Mouse (Mus musculus): ENCODE measurements at regions not wholly inside any gene's neighbourhood (a gene's known extent, or its start where the extent isn't known, plus 50 kb on each side); places are given as distances from the start of the nearest gene placed in this dataset.

DNA sequence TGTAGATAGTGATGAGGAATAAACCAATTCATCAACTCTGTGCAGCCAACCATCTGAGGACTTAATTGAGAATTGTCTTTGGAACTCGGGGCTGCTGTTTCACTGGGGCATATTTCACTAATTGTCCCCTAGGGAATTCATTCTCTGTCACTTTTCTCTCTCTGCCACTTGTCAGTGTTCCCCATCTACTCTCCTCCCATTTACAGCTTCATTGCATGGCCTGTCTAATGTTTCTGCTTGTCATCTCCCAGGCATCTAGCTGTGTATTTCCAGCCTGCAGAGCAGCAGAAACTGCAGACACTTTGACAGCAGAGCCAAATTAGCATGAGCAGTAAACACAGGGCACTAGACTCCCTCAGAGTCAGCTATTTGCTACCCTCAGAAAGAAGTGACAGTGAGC is 1105.2 kb downstream of the Ntrk3 start:
- WGBS: 6% methylated on average over 1 of the region's 1 CpGs
- DNase-seq (ENCODE audit: low spot score) (no peak), ATAC-seq (replicated peaks; ENCODE audit: insufficient number of reproducible peaks, low FRiP score, low TSS enrichment, low read depth) (no peak)
- H3K4me2 ChIP-seq (ENCODE audit: low read depth, low read length): no peak overlapping the region
- H3K9ac ChIP-seq (replicated peaks; ENCODE audit: low read length): no peak overlapping the region
- H3K4me3 ChIP-seq (ENCODE audit: low read depth, low read length): no peak overlapping the region
- no peak overlapping the region for H3K27ac ChIP-seq (replicated peaks; ENCODE audit: low read depth, low read length)
- no peaks in the 10 kb centered on the region for H3K4me1 ChIP-seq (ENCODE audit: control insufficient read depth, insufficient read depth, low read length)
- no peaks in the 10 kb centered on the region for H3K36me3 ChIP-seq (replicated peaks; ENCODE audit: control insufficient read depth, insufficient read depth, low read depth, low read length)
- no peaks in the 10 kb centered on the region for H3K9me3 ChIP-seq (replicated peaks; ENCODE audit: control insufficient read depth, low read length)
- H3K27me3 ChIP-seq (ENCODE audit: control insufficient read depth, insufficient read depth, low read length): no peaks in the 10 kb centered on the region

DNA sequence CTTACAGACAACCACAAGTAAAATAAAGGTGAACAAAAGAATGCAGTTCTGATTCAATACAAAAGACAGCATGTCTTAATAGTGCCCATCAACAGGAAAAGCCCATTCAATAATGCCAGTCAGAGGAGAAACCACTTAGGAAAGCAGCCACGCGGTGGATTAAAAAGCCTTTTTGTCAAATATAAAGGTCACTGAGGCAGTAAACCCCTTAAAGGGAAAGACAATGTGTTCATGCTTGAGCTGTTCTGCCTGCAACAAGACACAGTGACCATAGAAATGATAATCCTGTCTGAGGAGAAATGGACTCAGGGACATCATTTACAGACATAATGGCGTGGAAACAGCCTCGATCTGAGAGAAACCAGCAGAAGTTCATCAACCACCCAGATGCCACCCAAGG is 1114.3 kb downstream of the Ntrk3 start:
- H3K4me2 ChIP-seq (ENCODE audit: low read depth, low read length): no peak overlapping the region
- H3K9me3 ChIP-seq (replicated peaks; ENCODE audit: control insufficient read depth, low read length): no peaks in the 10 kb centered on the region
- no peak overlapping the region for H3K9ac ChIP-seq (replicated peaks; ENCODE audit: low read length)
- no peak overlapping the region for H3K4me3 ChIP-seq (ENCODE audit: low read depth, low read length)
- H3K4me1 ChIP-seq (ENCODE audit: control insufficient read depth, insufficient read depth, low read length): no peaks in the 10 kb centered on the region
- WGBS: 68% methylated on average over 4 of the region's 4 CpGs
- H3K27me3 ChIP-seq (ENCODE audit: control insufficient read depth, insufficient read depth, low read length): no peaks in the 10 kb centered on the region
- no peak for ATAC-seq (replicated peaks; ENCODE audit: insufficient number of reproducible peaks, low FRiP score, low TSS enrichment, low read depth)
- no peak for DNase-seq (ENCODE audit: low spot score)
- no peak overlapping the region for H3K27ac ChIP-seq (replicated peaks; ENCODE audit: low read depth, low read length)
- H3K36me3 ChIP-seq (replicated peaks; ENCODE audit: control insufficient read depth, insufficient read depth, low read depth, low read length): no peaks in the 10 kb centered on the region

DNA sequence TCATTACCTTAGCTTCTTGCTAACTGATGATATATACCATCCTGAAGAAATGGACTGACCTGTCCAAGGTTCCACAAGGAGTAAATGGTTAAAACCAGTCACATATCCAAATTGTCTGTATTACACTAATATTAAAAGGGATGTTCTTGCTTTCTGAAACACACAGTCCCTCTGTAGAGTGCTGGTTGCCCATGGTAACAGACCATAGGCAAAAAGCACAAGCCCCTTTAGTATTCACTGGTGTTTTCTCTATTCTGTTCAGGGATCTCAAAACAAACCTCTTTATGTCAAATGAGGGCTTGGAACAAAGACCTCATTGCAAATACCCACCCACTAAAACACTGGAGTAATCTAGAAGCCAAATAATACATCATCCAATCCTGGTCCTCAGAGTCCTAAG is 1114.9 kb downstream of the Ntrk3 start:
- Histone ChIP-seq H3K9me3 (replicated peaks; ENCODE audit: control insufficient read depth, low read length) (no peaks in the 10 kb centered on the region), H3K4me1 (ENCODE audit: control insufficient read depth, insufficient read depth, low read length) (no peaks in the 10 kb centered on the region), H3K27me3 (ENCODE audit: control insufficient read depth, insufficient read depth, low read length) (no peaks in the 10 kb centered on the region), H3K4me2 (ENCODE audit: low read depth, low read length) (no peak overlapping the region), H3K4me3 (ENCODE audit: low read depth, low read length) (no peak overlapping the region), H3K36me3 (replicated peaks; ENCODE audit: control insufficient read depth, insufficient read depth, low read depth, low read length) (no peaks in the 10 kb centered on the region), H3K9ac (replicated peaks; ENCODE audit: low read length) (no peak overlapping the region), H3K27ac (replicated peaks; ENCODE audit: low read depth, low read length) (no peak overlapping the region)
- ATAC-seq (replicated peaks; ENCODE audit: insufficient number of reproducible peaks, low FRiP score, low TSS enrichment, low read depth) (no peak), DNase-seq (ENCODE audit: low spot score) (no peak)

DNA sequence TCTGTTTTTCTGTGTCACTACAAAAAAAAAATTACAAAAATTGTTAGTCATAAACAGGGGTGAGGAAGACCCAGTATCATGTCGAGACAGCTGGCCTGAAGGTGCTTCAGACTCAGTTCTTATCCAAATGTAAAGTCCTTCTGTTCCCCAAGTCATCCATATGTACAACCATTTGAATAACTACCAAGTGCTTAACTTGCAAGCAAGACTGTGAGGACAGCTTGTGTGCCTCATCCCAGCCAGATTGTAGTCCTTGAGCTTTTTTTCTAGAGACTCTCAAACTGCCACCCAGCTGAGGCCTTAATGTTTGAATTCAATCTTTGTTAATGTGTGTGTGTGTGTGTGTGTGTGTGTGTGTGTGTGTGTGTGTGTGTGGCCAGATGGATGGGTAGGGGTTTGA is 1164.9 kb downstream of the Ntrk3 start:
- DNase-seq (ENCODE audit: low spot score) (no peak), ATAC-seq (replicated peaks; ENCODE audit: insufficient number of reproducible peaks, low FRiP score, low TSS enrichment, low read depth) (no peak)
- no peak overlapping the region for H3K4me3 ChIP-seq (ENCODE audit: low read depth, low read length)
- H3K27ac ChIP-seq (replicated peaks; ENCODE audit: low read depth, low read length): no peak overlapping the region
- H3K4me1 ChIP-seq (ENCODE audit: control insufficient read depth, insufficient read depth, low read length): no peaks in the 10 kb centered on the region
- H3K9ac ChIP-seq (replicated peaks; ENCODE audit: low read length): no peak overlapping the region
- H3K36me3 ChIP-seq (replicated peaks; ENCODE audit: control insufficient read depth, insufficient read depth, low read depth, low read length): no peaks in the 10 kb centered on the region
- WGBS: 76% methylated on average over 1 of the region's 1 CpGs
- H3K27me3 ChIP-seq (ENCODE audit: control insufficient read depth, insufficient read depth, low read length): no peaks in the 10 kb centered on the region
- H3K4me2 ChIP-seq (ENCODE audit: low read depth, low read length): no peak overlapping the region
- H3K9me3 ChIP-seq (replicated peaks; ENCODE audit: control insufficient read depth, low read length): no peaks in the 10 kb centered on the region

DNA sequence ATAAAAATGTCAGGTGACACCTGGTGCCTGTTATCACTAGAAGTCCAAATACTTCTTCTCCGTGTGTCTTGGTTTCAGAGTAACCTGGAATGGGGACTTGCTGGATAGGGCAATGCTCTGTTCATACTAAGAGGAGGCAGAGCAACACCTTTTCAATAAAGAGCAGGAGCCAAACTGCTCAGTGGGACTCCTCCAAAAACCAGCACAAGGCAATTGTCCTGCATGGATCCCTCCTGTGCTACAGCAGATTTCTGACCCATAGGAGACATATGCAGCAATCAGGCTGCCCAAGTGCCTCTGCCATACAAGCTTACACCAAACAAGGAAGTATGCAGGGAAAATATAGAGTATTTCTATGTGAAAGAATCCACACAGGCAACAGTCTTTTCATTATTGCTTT is 1178.7 kb downstream of the Ntrk3 start:
- WGBS: 62% methylated on average over 1 of the region's 1 CpGs
- DNase-seq (ENCODE audit: low spot score) (no peak), ATAC-seq (replicated peaks; ENCODE audit: insufficient number of reproducible peaks, low FRiP score, low TSS enrichment, low read depth) (no peak)
- Histone ChIP-seq H3K36me3 (replicated peaks; ENCODE audit: control insufficient read depth, insufficient read depth, low read depth, low read length) (no peaks in the 10 kb centered on the region), H3K4me3 (ENCODE audit: low read depth, low read length) (no peak overlapping the region), H3K4me1 (ENCODE audit: control insufficient read depth, insufficient read depth, low read length) (no peaks in the 10 kb centered on the region), H3K27me3 (ENCODE audit: control insufficient read depth, insufficient read depth, low read length) (no peaks in the 10 kb centered on the region), H3K9me3 (replicated peaks; ENCODE audit: control insufficient read depth, low read length) (no peaks in the 10 kb centered on the region), H3K4me2 (ENCODE audit: low read depth, low read length) (no peak overlapping the region), H3K27ac (replicated peaks; ENCODE audit: low read depth, low read length) (no peak overlapping the region), H3K9ac (replicated peaks; ENCODE audit: low read length) (no peak overlapping the region)

DNA sequence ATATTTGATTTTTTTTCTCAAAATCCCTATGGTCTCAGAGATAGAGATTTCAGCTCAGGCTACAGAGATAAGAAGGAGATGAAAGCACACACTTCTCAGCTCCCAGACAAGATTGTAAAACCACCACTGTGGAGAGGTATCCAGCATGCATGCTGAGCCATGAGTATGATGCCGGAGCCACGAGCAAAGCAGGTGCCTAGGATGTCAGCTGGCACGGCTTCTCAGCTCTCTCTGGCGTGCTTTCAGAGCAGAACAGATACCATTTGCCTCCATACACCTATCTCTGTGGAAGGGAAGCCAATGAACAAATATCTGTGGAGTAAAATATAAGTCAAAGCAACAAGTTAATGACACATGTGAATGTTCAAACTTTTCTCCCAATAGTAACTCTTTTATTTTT is 1179.3 kb downstream of the Ntrk3 start:
- no peak overlapping the region for H3K9ac ChIP-seq (replicated peaks; ENCODE audit: low read length)
- H3K9me3 ChIP-seq (replicated peaks; ENCODE audit: control insufficient read depth, low read length): no peaks in the 10 kb centered on the region
- DNase-seq (ENCODE audit: low spot score): no peak
- H3K4me1 ChIP-seq (ENCODE audit: control insufficient read depth, insufficient read depth, low read length): no peaks in the 10 kb centered on the region
- ATAC-seq (replicated peaks; ENCODE audit: insufficient number of reproducible peaks, low FRiP score, low TSS enrichment, low read depth): no peak
- 71% methylated on average over 4 of the region's 4 CpGs for WGBS
- no peak overlapping the region for H3K27ac ChIP-seq (replicated peaks; ENCODE audit: low read depth, low read length)
- no peak overlapping the region for H3K4me2 ChIP-seq (ENCODE audit: low read depth, low read length)
- H3K27me3 ChIP-seq (ENCODE audit: control insufficient read depth, insufficient read depth, low read length): no peaks in the 10 kb centered on the region
- H3K36me3 ChIP-seq (replicated peaks; ENCODE audit: control insufficient read depth, insufficient read depth, low read depth, low read length): no peaks in the 10 kb centered on the region
- H3K4me3 ChIP-seq (ENCODE audit: low read depth, low read length): no peak overlapping the region

DNA sequence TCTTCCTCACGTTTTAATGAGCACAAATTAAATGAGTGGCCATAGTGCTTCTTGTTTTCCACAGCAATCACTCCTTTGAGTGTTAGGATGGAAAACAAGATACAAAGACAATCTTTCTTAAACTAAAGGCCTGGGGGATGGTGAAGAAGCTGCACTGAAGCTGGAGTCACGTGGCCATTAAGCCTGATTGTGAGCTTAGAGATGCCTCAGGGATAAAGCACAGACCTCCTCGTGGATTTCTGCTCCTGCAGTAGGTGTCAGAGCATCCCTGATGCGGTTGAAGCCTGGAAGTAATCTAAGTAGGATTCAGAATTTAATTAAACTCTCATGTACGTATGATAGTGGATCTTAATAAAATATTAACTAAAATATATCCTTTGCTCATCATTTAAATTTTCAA is 1200.9 kb downstream of the Ntrk3 start:
- no peaks in the 10 kb centered on the region for H3K9me3 ChIP-seq (replicated peaks; ENCODE audit: control insufficient read depth, low read length)
- 26% methylated on average over 5 of the region's 5 CpGs for WGBS
- no peaks in the 10 kb centered on the region for H3K4me1 ChIP-seq (ENCODE audit: control insufficient read depth, insufficient read depth, low read length)
- no peak overlapping the region for H3K4me2 ChIP-seq (ENCODE audit: low read depth, low read length)
- no peaks in the 10 kb centered on the region for H3K36me3 ChIP-seq (replicated peaks; ENCODE audit: control insufficient read depth, insufficient read depth, low read depth, low read length)
- H3K4me3 ChIP-seq (ENCODE audit: low read depth, low read length): no peak overlapping the region
- H3K27ac ChIP-seq (replicated peaks; ENCODE audit: low read depth, low read length): no peak overlapping the region
- DNase-seq (ENCODE audit: low spot score) (no peak), ATAC-seq (replicated peaks; ENCODE audit: insufficient number of reproducible peaks, low FRiP score, low TSS enrichment, low read depth) (no peak)
- no peak overlapping the region for H3K9ac ChIP-seq (replicated peaks; ENCODE audit: low read length)
- no peaks in the 10 kb centered on the region for H3K27me3 ChIP-seq (ENCODE audit: control insufficient read depth, insufficient read depth, low read length)

DNA sequence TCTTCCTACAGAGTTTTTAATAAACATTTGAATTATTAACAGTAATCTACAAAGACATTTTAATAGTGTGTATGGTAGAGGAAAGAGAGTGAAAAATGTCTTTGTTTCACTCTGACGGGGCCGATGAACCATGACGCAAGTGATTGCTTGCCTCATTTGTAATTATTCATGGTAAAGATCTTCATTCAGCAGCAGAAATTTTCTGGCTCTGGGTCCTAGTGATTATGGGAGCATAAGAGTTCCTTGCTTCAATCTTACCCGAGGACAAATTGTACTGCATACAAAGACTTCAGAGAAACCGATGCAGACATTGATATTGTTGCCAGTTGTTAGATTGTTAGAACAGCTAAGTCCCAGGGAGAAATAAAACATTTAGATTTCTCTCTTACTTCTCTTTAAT is 1209.9 kb downstream of the Ntrk3 start:
- H3K36me3 ChIP-seq (replicated peaks; ENCODE audit: control insufficient read depth, insufficient read depth, low read depth, low read length): no peaks in the 10 kb centered on the region
- no peak overlapping the region for H3K4me3 ChIP-seq (ENCODE audit: low read depth, low read length)
- 60% methylated on average over 5 of the region's 5 CpGs for WGBS
- no peaks in the 10 kb centered on the region for H3K9me3 ChIP-seq (replicated peaks; ENCODE audit: control insufficient read depth, low read length)
- DNase-seq (ENCODE audit: low spot score) (no peak), ATAC-seq (replicated peaks; ENCODE audit: insufficient number of reproducible peaks, low FRiP score, low TSS enrichment, low read depth) (no peak)
- H3K9ac ChIP-seq (replicated peaks; ENCODE audit: low read length): no peak overlapping the region
- no peak overlapping the region for H3K4me2 ChIP-seq (ENCODE audit: low read depth, low read length)
- no peaks in the 10 kb centered on the region for H3K4me1 ChIP-seq (ENCODE audit: control insufficient read depth, insufficient read depth, low read length)
- H3K27me3 ChIP-seq (ENCODE audit: control insufficient read depth, insufficient read depth, low read length): no peaks in the 10 kb centered on the region
- no peak overlapping the region for H3K27ac ChIP-seq (replicated peaks; ENCODE audit: low read depth, low read length)

DNA sequence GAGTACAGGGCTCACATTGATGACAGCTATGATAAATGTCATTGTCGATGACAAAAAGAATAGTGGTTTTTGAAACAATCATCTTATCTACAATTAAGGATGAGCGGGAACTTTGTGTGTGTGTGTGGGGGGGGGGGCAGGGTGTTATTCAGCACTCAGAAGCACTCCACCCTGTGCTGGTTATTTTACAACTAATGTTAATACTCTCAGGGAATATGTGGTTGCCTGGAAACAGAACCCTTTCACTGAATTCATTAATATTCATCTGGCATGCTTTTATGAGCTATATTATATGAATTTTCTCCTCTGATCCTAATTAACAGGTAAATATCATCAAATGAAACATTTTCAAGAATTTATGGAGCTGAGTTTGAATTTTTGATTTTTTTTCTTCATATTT is 1228.2 kb downstream of the Ntrk3 start:
- Histone ChIP-seq H3K4me2 (ENCODE audit: low read depth, low read length) (no peak overlapping the region), H3K4me1 (ENCODE audit: control insufficient read depth, insufficient read depth, low read length) (no peaks in the 10 kb centered on the region), H3K9me3 (replicated peaks; ENCODE audit: control insufficient read depth, low read length) (no peaks in the 10 kb centered on the region), H3K9ac (replicated peaks; ENCODE audit: low read length) (no peak overlapping the region), H3K27me3 (ENCODE audit: control insufficient read depth, insufficient read depth, low read length) (no peaks in the 10 kb centered on the region), H3K27ac (replicated peaks; ENCODE audit: low read depth, low read length) (no peak overlapping the region), H3K4me3 (ENCODE audit: low read depth, low read length) (no peak overlapping the region), H3K36me3 (replicated peaks; ENCODE audit: control insufficient read depth, insufficient read depth, low read depth, low read length) (no peaks in the 10 kb centered on the region)
- ATAC-seq (replicated peaks; ENCODE audit: insufficient number of reproducible peaks, low FRiP score, low TSS enrichment, low read depth) (no peak), DNase-seq (ENCODE audit: low spot score) (no peak)
- WGBS: 93% methylated on average over 2 of the region's 2 CpGs
